Mouse (Mus musculus): Measurements from ENCODE around the gene Myf5. TPM values are rescaled to one million over a fixed set of nuclear protein-coding genes. Genes with fewer than 3 reads are reported as not detected.

The Myf5 gene
- polyA plus RNA-seq, 1 experiment from 2014 or later = not detected

- Histone ChIP-seq H3K27ac (replicated peaks; ENCODE audit: low read depth, low read length) (no peak overlapping the region), H3K4me1 (ENCODE audit: control insufficient read depth, insufficient read depth, low read length) (no peaks in the 10 kb centered on the region), H3K4me3 (replicated peaks; ENCODE audit: low read depth, low read length) (no peak overlapping the region), H3K27me3 (ENCODE audit: control insufficient read depth, insufficient read depth, low read length) (no peaks in the 10 kb centered on the region), H3K9me3 (ENCODE audit: control insufficient read depth, low read length) (no peaks in the 10 kb centered on the region), H3K4me2 (ENCODE audit: low read length) (no peak overlapping the region), H3K9ac (replicated peaks; ENCODE audit: low read length) (no peak overlapping the region), H3K36me3 (ENCODE audit: control insufficient read depth, insufficient read depth, low read length) (no peaks in the 10 kb centered on the region)
- DNase-seq (no peak), ATAC-seq (ENCODE audit: low FRiP score, low TSS enrichment) (no peak)
- 44% methylated on average over 5 of the region's 5 CpGs for WGBS
These were observed 14.2 kb downstream of the Myf5 start for GRCm38 (mm10) chr10:107471712-107472111.

- Histone ChIP-seq H3K4me1 (ENCODE audit: control insufficient read depth, insufficient read depth, low read length) (no peaks in the 10 kb centered on the region), H3K36me3 (ENCODE audit: control insufficient read depth, insufficient read depth, low read length) (no peaks in the 10 kb centered on the region), H3K9ac (replicated peaks; ENCODE audit: low read length) (no peak overlapping the region), H3K4me3 (replicated peaks; ENCODE audit: low read depth, low read length) (no peak overlapping the region), H3K4me2 (ENCODE audit: low read length) (no peak overlapping the region), H3K9me3 (ENCODE audit: control insufficient read depth, low read length) (no peaks in the 10 kb centered on the region), H3K27me3 (ENCODE audit: control insufficient read depth, insufficient read depth, low read length) (no peaks in the 10 kb centered on the region), H3K27ac (replicated peaks; ENCODE audit: low read depth, low read length) (no peak overlapping the region)
- 93% methylated on average over 7 of the region's 7 CpGs for WGBS
- DNase-seq (no peak), ATAC-seq (ENCODE audit: low FRiP score, low TSS enrichment) (no peak)
These were observed 18.1 kb downstream of the Myf5 start for GRCm38 (mm10) chr10:107467819-107468218.

GRCm38 (mm10) chr10:107449496-107450330, 36.2 kb downstream of the Myf5 start:
- no peak for ATAC-seq (ENCODE audit: low FRiP score, low TSS enrichment)
- no peak for DNase-seq
- Histone ChIP-seq H3K4me2 (ENCODE audit: low read length) (no peak overlapping the region), H3K27me3 (ENCODE audit: control insufficient read depth, insufficient read depth, low read length) (no peaks in the 10 kb centered on the region), H3K27ac (replicated peaks; ENCODE audit: low read depth, low read length) (no peak overlapping the region), H3K9ac (replicated peaks; ENCODE audit: low read length) (no peak overlapping the region), H3K9me3 (ENCODE audit: control insufficient read depth, low read length) (no peaks in the 10 kb centered on the region), H3K4me3 (replicated peaks; ENCODE audit: low read depth, low read length) (no peak overlapping the region), H3K36me3 (ENCODE audit: control insufficient read depth, insufficient read depth, low read length) (no peaks in the 10 kb centered on the region), H3K4me1 (ENCODE audit: control insufficient read depth, insufficient read depth, low read length) (no peaks in the 10 kb centered on the region)
- WGBS = 90% methylated on average over 5 of the region's 5 CpGs

GRCm38 (mm10) chr10:107442781-107443180, 43.2 kb downstream of the Myf5 start:
- no peak overlapping the region for H3K9ac ChIP-seq (replicated peaks; ENCODE audit: low read length)
- DNase-seq = peak; percentile 74
- peak; percentile 46; the same call in 1 of the 2 replicates for ATAC-seq (ENCODE audit: low FRiP score, low TSS enrichment)
- H3K4me3 ChIP-seq (replicated peaks; ENCODE audit: low read depth, low read length) = no peak overlapping the region
- no peak overlapping the region for H3K4me2 ChIP-seq (ENCODE audit: low read length)
- WGBS = 11% methylated on average over 4 of the region's 4 CpGs
- no peaks in the 10 kb centered on the region for H3K4me1 ChIP-seq (ENCODE audit: control insufficient read depth, insufficient read depth, low read length)
- no peaks in the 10 kb centered on the region for H3K27me3 ChIP-seq (ENCODE audit: control insufficient read depth, insufficient read depth, low read length)
- no peak overlapping the region for H3K27ac ChIP-seq (replicated peaks; ENCODE audit: low read depth, low read length)
- H3K9me3 ChIP-seq (ENCODE audit: control insufficient read depth, low read length) = no peaks in the 10 kb centered on the region
- no peaks in the 10 kb centered on the region for H3K36me3 ChIP-seq (ENCODE audit: control insufficient read depth, insufficient read depth, low read length)

- Histone ChIP-seq H3K36me3 (ENCODE audit: control insufficient read depth, insufficient read depth, low read length) (no peaks in the 10 kb centered on the region), H3K4me1 (ENCODE audit: control insufficient read depth, insufficient read depth, low read length) (no peaks in the 10 kb centered on the region), H3K27ac (replicated peaks; ENCODE audit: low read depth, low read length) (no peak overlapping the region), H3K4me3 (replicated peaks; ENCODE audit: low read depth, low read length) (no peak overlapping the region), H3K27me3 (ENCODE audit: control insufficient read depth, insufficient read depth, low read length) (no peaks in the 10 kb centered on the region), H3K9me3 (ENCODE audit: control insufficient read depth, low read length) (no peaks in the 10 kb centered on the region), H3K9ac (replicated peaks; ENCODE audit: low read length) (no peak overlapping the region), H3K4me2 (ENCODE audit: low read length) (no peak overlapping the region)
- no peak for ATAC-seq (ENCODE audit: low FRiP score, low TSS enrichment)
- WGBS = 60% methylated on average over 5 of the region's 5 CpGs
- peak; percentile 23 for DNase-seq
These were observed 49.0 kb downstream of the Myf5 start for GRCm38 (mm10) chr10:107436967-107437366.

Small RNA genes lying within 50 kb of the gene (microRNA-seq; reads per million reads assigned to microRNA genes)
- gene Gm44403 = not detected

Other genes with a start within 250 kb of the Myf5 start
- 37.0 and 40.3 TPM in 2 replicates for gene Lin7a, start 214.4 kb downstream of the Myf5 start, polyA plus RNA-seq (2014; fragmentation: Nextera tagmentation; extraction: Ambion mirVana)
- not detected in 2 replicates for gene Myf6, start 8.6 kb upstream of the Myf5 start, polyA plus RNA-seq (2014; fragmentation: Nextera tagmentation; extraction: Ambion mirVana)
- gene Ptprq, start 233.9 kb upstream of the Myf5 start, polyA plus RNA-seq (2014; fragmentation: Nextera tagmentation; extraction: Ambion mirVana) = 0.38 and 0.43 TPM in 2 replicates